Mouse (Mus musculus) gastrocnemius, postnatal 36 days (tissue): ENCODE measurements at regions not wholly inside any gene's neighbourhood (a gene's known extent, or its start where the extent isn't known, plus 50 kb on each side); places are given as distances from the start of the nearest gene placed in this dataset.
A peak's percentile ranks its signal among the peaks of the same experiment; 100 is the strongest.

Source experiments
- DNase-seq, 2 experiments: peaks; one replicate each; pipeline ENCODE4 v3.0.0; 2022
- intact Hi-C: fragments of 180-260 bp; cut with DNase I; formaldehyde crosslinking; loops from one replicate; pipeline ENCODE4 v1.15.1; 2025

DNA sequence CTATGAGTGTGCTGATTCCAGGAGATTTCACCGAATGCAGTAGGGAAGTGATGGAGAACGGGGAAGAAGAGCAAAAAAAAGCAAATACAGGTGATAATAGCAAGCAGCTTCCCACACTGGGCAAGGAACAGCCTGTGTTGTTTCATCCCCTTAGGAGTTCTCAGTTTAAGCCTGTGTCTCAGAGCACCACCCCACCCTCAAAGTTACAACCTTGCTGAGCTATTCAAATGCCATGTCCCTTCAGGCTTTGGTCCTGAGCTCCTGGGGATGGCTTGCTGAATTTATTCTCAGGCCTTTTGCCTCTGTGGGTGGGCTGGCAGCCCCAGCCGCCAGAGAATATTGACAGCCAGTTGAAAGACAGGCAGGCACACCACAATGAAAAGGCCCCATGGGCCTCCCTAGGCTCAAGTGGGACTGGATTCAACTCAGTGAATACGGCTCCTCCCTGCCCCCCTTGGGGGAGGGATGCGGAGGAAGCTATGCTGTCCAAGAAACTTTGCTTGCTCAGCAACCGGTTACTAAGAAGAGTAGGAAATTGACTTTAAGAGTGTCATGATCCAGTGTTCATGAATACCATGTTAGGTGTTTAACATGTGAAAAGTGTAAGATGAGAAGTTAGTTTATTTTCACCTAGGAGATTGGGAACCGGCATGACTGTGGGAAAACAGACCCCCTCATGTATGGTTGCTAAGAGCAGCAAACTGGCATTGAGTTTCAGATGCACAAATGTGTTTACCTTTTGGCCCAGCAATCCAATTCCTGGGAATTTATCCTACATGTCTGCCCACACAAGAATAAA, 142.5 kb upstream of the Egfl6 start:
- no peak for DNase-seq
- intact Hi-C loops: no loop called here

DNA sequence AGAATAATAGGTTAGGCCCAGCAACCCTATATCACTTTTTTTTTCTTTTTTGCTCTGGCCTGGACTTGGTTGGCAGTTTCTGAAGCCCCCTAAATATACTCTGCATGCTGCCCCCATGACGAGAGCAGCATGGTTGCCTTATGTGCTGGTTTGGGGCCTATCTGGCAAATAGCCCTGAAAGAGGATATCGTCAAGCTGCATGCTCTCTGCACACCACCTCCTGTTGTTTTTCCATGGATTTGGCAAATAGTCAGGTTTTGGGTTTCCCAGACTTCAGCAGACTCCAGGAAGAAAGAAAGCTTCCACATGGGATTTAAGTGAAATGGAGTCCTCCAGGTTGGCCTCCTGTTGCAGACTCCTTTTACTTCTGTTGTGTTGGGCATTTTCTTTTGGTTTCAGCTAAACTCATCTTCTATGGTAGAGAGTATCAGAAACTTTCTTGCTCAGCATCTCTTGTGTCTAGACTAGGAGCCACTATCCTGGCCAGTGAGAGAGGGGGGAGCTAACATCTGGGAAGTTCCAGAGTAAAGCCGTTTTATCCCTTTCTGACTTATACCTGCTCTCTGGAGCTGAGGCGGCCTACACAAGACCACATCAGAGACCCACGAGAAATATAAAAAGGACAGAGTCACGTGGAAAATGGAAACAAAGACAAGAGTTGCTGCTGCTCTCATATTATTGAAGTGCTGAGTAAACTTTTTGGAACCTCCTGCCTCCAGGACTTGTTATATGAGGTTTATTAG, 140.4 kb upstream of the Egfl6 start:
- intact Hi-C loops: no loop called here
- no peak for DNase-seq

DNA sequence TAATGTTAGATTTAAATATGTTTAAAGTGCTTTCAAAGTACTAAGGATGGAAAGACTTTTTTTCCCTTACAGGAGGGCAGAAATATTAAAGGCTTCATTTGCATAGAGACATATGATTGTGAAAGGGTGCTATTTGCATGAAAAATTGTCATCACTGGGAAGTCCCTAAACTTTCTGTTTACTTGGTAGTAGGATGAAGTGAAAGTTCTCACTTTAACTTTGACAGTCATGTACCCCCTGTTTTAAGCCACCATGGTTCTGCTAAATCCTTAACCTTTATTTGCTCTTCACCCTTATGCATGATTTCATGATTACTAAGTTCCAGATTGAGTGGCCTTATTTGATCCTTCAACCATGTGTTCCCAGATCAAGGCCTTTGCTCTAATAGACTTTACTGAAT, 132.6 kb upstream of the Egfl6 start:
- no peak for DNase-seq
- intact Hi-C loops: no loop called here

DNA sequence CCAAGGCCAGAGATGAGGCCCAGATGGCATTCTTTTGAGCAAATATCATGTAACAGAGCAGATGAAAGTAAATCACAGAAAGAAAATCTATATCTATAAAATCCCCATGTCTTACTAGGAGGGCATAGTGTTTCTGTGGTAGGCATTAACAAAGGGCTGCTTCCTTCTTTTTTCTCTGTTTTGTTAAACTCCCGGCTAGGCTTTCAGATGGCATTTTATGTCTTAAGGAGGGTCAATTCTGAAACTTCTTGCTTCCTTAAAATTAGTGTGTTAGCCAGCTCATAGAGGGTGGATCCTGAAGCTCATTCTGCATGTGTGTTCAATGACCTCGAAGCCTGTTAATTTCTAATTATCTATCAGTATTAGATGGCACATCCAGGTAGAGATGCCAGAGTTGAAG, 123.8 kb upstream of the Egfl6 start:
- intact Hi-C loops: no loop called here
- DNase-seq: no peak

DNA sequence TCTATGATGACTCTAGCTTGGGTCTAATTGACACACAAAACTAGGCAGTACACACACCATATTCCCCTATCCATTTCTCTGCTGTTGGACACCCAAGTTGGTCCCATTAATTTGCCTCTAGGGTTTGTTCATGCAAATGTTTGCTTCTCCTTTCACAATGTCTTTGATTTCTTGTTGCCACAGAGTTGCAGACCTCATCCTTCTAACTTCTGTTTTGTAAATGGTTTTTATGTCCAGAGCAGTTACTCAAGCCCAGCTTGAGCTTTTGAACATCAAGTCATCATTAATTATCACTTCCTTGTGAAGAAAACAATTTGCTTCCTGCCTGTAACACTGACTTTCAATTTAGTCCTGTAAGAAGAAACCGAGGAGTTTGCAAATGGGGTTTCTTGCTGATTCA, 122.6 kb upstream of the Egfl6 start:
- DNase-seq: no peak
- intact Hi-C loops: no loop called here

DNA sequence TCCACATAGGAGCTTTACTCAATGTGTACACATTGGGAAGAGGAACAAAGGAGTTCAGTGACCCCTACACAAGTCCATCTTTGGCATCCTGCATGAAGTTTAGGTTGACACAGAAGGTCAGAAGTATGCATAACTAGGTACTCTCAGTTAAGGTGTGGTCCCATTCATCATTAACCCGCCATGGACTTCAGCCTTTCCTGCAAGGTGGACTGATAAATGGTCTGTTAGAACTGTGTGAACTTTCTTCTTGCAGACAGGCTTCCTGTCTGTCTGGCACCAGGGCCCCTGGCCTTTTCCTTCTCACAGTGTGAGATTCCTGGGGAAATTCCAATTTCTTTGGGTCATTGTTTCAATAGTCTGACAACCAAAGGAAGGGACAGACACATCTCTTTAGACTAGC, 121.5 kb upstream of the Egfl6 start:
- intact Hi-C loops: no loop called here

DNA sequence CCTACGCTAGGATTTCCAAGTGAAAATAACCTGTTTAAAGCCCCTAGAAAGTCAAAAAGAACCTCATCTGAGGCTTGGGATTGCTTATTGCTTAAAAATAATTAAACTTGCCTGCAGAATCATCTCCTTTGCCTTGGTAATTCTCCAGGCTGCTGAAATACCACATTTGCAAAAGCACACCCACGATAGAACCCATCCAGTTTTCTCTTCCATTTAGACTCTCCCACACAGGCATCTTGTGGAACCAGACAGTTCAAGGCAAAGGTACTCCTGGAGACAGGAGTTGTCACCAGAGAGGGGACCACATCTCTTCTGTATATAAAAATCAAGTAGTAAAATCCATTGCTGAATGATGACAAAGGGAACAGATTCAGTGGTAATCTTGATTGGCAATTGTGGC, 118.8 kb upstream of the Egfl6 start:
- DNase-seq: no peak
- intact Hi-C loops: no loop called here

More for the DNA sequence above, 121.5 kb upstream of the Egfl6 start:
- no peak for DNase-seq

DNA sequence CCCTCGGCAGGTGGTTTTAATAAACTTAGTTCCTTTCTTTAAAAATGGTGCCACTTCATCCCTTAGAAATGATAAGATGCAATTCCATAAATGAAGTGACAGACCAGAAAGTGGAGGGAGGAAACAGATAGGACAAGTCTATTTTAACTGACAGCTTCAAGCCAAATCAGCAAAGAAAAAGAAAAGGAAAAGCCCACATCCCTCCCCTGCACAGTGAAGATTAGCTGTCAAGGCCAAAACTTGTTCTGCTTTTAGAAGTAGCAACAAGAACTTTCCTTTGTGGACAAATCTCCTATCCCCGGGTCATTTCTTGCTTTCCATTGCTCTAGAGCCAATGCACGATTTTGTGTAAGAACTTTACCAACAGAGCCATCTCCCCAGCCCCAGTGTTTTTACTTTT, 108.7 kb upstream of the Egfl6 start:
- intact Hi-C loops: no loop called here
- DNase-seq: no peak

DNA sequence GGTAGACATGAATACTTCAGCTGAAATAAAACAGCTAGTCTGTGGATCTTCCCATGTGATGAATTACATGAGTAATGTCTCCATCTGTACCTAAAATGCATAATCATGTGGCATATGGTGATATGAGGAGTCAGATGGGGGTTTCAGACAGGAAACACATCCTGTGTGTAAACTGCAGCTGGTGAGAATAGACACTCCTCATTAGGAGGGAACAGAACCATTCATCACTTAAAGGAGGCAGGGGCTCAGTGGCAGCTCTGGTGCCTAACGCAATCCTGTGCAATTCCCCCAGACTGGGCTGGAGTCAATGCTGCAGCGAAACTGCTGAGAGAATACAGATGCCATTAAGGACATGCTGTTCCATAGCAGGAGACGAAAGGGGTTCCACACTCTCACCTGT, 103.3 kb upstream of the Egfl6 start:
- no peak for DNase-seq
- intact Hi-C loops: no loop called here

DNA sequence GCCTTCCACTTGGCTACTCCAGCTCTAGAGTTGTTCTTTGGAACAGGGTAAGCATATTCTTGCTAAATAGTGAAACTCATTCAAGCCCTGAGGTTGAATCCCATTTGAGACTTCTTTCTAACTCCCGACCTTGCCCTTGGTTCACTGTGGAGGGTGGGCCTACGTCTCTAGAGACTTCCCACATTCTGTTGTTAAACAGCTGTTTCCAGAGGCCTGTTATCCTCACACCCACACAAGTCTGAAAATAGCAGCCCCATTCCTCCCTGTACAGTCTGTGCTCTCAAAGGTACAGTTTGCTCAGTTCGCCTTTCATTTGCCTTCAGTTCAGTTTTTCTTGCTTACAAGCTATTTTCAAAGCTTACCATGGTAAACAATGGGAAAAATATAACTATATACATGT, 87.9 kb upstream of the Egfl6 start:
- intact Hi-C loops: no loop called here
- DNase-seq: no peak

DNA sequence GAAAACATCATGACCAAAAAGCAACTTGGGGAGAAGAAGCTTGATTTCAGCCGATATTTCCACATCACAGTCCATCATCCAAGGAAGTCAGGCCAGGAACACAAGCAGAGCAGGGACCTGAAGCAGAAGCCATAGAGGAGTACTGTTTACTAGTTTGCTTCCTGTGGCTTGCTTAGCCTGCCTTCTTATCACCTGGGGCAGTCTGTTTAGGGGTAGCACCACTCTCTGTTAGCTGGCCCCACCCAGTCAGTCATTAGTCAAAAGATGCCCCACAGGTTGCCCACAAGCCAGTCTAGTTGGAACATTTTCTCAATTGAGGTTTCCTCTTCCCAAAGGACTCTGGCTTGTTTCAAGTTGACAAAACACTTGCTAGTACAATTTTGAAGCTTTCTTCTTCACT, 87.1 kb upstream of the Egfl6 start:
- intact Hi-C loops: no loop called here
- no peak for DNase-seq

DNA sequence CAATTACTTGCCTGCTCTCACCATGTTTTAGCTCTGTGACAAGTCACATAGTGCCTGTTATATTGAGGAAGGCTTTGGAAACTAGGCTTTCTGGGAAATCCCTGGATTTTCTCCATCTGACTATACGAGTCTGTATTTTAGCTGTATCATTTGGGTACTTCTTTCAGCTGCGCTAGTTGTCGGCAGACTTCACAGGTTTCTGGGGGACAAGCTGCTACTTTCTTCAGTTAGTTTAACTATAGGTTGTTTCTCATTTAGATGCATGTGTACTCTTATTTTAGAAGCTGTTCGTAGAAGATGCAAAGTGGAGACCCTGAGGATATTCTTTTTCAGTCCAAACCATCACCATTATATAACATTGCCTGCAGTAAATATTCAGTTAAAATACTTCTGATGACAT, 86.3 kb upstream of the Egfl6 start:
- DNase-seq: no peak
- intact Hi-C loops: no loop called here

DNA sequence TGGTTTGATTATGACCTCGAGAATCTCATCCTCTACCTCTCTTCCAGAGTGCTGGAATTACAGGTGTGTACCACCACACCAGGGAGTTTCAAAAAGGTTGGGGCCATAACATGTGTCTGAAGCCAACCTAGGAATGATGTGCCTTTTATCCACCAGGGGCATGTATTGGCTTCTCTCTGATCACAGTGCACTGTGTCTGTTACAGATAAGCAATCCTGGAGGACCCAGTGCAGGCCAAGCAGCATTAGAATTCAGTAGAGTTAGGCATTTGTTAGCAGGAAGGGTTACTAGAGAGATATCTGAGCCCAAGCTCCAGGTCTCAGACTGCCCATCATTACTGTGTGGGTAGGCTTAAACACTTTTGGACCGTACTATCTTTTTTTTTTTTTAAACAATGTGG, 80.8 kb upstream of the Egfl6 start:
- no peak for DNase-seq
- intact Hi-C loops: loop anchor here (10.0 kb wide), 2 partner anchors 418 to 568 kb away; no protein-coding TSS in a partner anchor

DNA sequence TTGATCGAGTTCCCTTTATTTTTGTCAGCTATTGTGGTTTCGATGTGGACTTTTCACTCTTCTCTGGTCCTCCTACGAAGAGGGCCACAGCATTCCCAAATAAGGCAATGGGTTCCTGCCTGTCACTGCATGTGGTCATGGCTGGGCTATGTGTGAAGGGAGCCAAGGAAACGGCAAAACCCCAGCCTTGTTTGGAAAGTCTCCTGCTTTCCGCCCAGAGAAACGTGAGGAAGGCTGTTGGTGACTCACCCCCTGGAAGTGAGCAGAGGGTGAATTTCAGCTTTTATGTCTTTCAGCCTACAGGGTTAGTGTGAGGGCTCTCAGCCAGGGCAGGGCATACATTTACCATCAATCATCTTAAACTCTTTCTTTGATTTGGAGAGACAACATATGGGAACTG, 76.3 kb upstream of the Egfl6 start:
- intact Hi-C loops: loop anchor here (10.0 kb wide), 2 partner anchors 423 to 573 kb away; no protein-coding TSS in a partner anchor
- peak; percentile 19 to 31 for DNase-seq

DNA sequence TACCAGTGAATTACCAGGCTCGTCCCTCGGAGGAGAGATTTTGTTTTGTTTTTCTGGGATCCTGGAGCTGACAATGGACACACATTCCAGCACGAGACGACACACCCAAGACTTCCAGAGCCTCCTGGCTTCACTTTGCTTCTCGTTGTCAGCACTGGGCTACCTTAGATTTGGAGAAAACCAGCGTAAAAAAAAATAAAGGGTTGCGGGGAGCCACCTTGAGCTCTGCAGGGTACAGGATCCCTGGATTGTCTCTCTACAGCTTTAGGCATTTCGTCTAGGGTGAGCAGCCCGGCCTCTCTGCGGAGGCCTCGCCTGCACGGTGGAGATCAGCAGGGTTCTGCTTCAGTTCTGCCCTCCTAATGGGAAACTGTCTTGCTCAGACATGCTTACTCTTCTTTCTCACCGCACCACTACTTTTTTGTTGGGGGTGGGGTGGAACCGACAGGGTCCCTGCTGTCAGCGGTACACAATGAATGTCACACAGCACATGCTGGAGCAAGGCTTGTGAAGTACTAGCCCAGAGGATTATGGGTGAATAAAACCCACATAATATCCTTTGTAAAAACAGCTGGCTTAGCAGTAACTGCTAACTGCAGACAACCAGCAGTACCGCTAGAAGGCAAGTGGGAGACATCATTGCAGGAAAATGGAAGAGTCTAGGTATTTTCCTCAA, 75.7 kb upstream of the Egfl6 start:
- intact Hi-C loops: loop anchor here (10.0 kb wide), 2 partner anchors 424 to 574 kb away; no protein-coding TSS in a partner anchor
- peak in 1 of 2 experiments; percentile 37 for DNase-seq

DNA sequence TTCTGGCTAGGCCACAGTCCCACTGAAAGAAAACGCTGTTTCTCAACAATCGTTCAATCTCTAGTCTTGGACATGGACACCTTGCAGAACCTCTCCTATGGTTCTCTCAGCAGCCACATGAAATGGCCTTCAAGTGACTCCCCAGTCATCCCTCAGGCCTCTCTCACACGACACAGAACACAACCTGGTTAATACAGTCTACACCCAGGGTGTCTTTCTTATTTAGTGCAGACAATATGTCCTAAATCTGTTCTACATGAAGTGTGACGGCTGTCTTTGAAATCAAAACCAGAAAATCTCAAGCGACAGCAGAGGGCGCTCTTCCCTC, 75.2 kb upstream of the Egfl6 start:
- intact Hi-C loops: loop anchor here (10.0 kb wide), 2 partner anchors 424 to 574 kb away; no protein-coding TSS in a partner anchor
- peak in 1 of 2 experiments; percentile 53 for DNase-seq

DNA sequence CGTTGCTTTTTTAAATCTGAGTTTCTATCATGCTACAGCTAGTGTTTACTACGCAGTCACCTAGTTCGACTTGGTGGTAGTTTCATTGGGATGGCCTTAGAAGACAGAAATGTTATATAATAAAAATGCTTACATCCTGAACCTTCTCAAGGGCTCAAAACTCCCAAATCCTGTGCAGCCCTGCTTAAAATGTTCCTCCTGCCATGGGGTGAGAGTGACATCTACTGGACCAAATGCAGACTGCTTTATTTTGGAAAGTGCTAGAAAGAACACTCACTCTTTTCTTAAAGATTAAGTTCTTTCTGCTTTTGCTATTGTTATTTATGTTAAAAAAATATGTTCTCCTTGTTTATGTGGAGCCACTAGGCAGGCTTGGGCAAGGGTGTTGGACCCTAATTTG, 66.9 kb upstream of the Egfl6 start:
- intact Hi-C loops: loop anchor here (2.0 to 10.0 kb wide), 3 partner anchors 238 to 484 kb away; no protein-coding TSS in a partner anchor
- DNase-seq: peak in 1 of 2 experiments; percentile 11

DNA sequence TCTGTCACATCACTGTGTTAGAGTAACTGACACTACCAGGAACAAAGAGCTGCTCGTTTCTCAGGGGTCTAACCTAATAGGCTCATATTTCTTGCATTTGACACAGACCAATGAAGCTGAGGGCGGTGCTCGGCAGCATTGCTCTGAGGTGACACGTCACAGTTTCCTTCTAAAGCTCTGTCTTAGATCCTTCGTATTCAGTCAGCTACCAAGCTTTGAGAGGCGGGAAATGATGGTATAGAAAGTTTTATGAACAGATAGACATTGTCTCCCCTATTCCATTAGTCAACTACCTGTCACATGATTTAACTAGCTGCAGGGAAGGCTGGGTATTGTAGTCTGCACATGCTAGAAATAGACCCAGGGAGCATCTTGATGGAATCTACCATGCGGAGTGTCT, 60.2 kb upstream of the Egfl6 start:
- no peak for DNase-seq
- intact Hi-C loops: no loop called here

DNA sequence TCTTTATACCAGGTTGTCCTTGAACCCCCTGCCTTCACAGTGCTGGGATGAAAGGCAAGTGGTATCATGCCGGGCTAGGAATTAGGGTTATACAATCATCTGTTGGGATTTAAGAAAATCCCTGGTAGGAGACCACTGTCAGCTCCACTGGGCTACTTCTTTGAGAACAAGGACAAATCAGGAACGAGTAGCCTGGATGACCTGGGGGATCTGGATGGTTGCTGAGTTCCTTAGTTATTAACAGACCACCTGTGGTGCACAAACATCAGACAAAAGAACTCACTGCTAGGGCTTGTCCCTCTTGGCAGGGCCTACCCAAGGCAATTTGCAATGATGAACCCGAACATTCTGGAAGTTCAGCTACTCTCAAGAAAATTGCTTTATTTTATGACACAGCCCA, 55.7 kb upstream of the Egfl6 start:
- intact Hi-C loops: no loop called here
- no peak for DNase-seq

DNA sequence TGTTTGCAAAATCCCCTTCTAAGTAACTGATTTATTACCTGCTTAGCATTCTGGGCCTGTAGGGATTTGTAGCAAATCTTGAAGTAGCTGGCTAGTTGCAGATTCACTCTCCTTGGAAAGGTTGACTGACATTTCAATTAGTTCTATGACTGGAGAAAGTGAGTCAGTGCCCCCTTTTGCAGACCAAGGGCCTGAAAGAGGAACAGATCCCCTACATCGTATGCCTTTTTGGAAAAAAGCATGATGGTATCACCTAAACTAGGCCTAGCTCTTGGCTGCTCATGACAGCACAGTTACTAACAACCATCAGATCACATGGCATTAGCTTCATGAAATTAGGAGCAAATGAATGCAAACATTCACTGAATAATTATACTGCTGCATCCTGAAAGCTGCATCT, 54.7 kb upstream of the Egfl6 start:
- intact Hi-C loops: no loop called here
- DNase-seq: no peak
